Mouse (Mus musculus) stomach, postnatal 0 days (tissue): Measurements from ENCODE around the gene Baz1b. TPM values are rescaled to one million over a fixed set of nuclear protein-coding genes. Genes with fewer than 3 reads are reported as not detected.

Source experiments
- ATAC-seq: fragments of 200-750 bp; cut with Nextera tagmentation; 2 replicates; pipeline ENCODE4 v1.8.0; 2017; ENCODE audit not compliant: low FRiP score, low TSS enrichment
- DNase-seq: peaks from one replicate; pipeline ENCODE4 v3.0.0-alpha.2; 2016; ENCODE audit warnings: low spot score
- H3K27ac ChIP-seq: fragments of 300-500 bp; sonication (generic); replicated peaks from 2 replicates; pipeline ENCODE4 v1.5.1; 2014; ENCODE audit warnings: mild to moderate bottlenecking, control low read depth
- H3K27me3 ChIP-seq: fragments of 300-500 bp; sonication (generic); 2 replicates; pipeline ENCODE4 v1.6.1; 2014; ENCODE audit warnings: low read length; ENCODE audit not compliant: control insufficient read depth, insufficient read depth
- H3K36me3 ChIP-seq: fragments of 300-500 bp; sonication (generic); 2 replicates; pipeline ENCODE4 v1.6.1; 2014; ENCODE audit warnings: low read length, mixed read lengths; ENCODE audit not compliant: control insufficient read depth, insufficient read depth
- H3K4me1 ChIP-seq: fragments of 300-500 bp; sonication (generic); replicated peaks from 2 replicates; pipeline ENCODE4 v1.6.1; 2014; ENCODE audit warnings: antibody characterized with exemption; ENCODE audit not compliant: control insufficient read depth, insufficient read depth
- H3K4me2 ChIP-seq: fragments of 300-500 bp; sonication (generic); replicated peaks from 2 replicates; pipeline ENCODE4 v1.6.1; 2014; ENCODE audit warnings: low read depth, mild to moderate bottlenecking, control low read depth, moderate library complexity
- H3K4me3 ChIP-seq: fragments of 300-500 bp; sonication (generic); 2 replicates; pipeline ENCODE4 v1.5.1; 2014; ENCODE audit warnings: low read depth, low read length, control low read depth
- H3K9ac ChIP-seq: fragments of 300-500 bp; sonication (generic); 2 replicates; pipeline ENCODE4 v1.6.1; 2014; ENCODE audit warnings: mild to moderate bottlenecking, low read length, control low read depth, mixed read lengths
- H3K9me3 ChIP-seq: fragments of 300-500 bp; sonication (generic); 2 replicates; pipeline ENCODE4 v1.6.1; 2016; ENCODE audit warnings: low read length; ENCODE audit not compliant: control insufficient read depth
- CTCF ChIP-seq: IDR thresholded peaks from 2 replicates; pipeline ENCODE4 v1.5.1; 2016; ENCODE audit warnings: antibody characterized with exemption, low read depth, mild to moderate bottlenecking, moderate library complexity
- EP300 ChIP-seq: optimal IDR thresholded peaks from 2 replicates; pipeline ENCODE3; 2016; ENCODE audit warnings: antibody characterized with exemption
- WGBS: fragments of 180-500 bp; shearing (Covaris S2); extraction: QIAGEN DNeasy Blood & Tissue Kit; methylation state at CpG from one replicate; pipeline ENCODE4 v1.1.7; 2014; 5-methylcytosine and 5-hydroxymethylcytosine counted together
- polyA plus RNA-seq: library from polyadenylated mRNA; unstranded; fragments of >200 nt; fragmentation: Nextera tagmentation; extraction: Ambion mirVana; gene quantifications from 2 replicates; pipeline ENCODE4 v1.2.1, GENCODE M21; 2015

Gene Baz1b
- polyA plus RNA-seq, 1 experiment from 2014 or later = 10.2 TPM

GRCm38 (mm10) chr5:135187349-135188213 is 517 bp downstream of the Baz1b start:
- H3K27me3 ChIP-seq = no peaks in the 10 kb centered on the region
- no peak for TF ChIP-seq EP300
- H3K27ac ChIP-seq = peak overlapping the region; percentile 95
- H3K9ac ChIP-seq = peak overlapping the region; percentile 89
- peak overlapping the region; percentile 65 for H3K4me2 ChIP-seq
- H3K4me1 ChIP-seq = peaks cover 3% of the 10 kb centered on the region; the same call in 1 of the 2 replicates
- ATAC-seq (peak; percentile 41), DNase-seq (no peak)
- H3K4me3 ChIP-seq = peak overlapping the region; percentile 92
- H3K36me3 ChIP-seq = no peaks in the 10 kb centered on the region
- WGBS = under 1% methylated on average over 87 of the region's 102 CpGs
- no peaks in the 10 kb centered on the region for H3K9me3 ChIP-seq

GRCm38 (mm10) chr5:135188214-135188554 is 1.1 kb downstream of the Baz1b start:
- no peaks in the 10 kb centered on the region for H3K36me3 ChIP-seq
- ATAC-seq (no peak), DNase-seq (no peak)
- H3K27ac ChIP-seq = peak overlapping the region; percentile 95
- TF ChIP-seq CTCF (no peak), EP300 (no peak)
- H3K4me2 ChIP-seq = peak overlapping the region; percentile 65
- peak overlapping the region; percentile 92 for H3K4me3 ChIP-seq
- H3K27me3 ChIP-seq = no peaks in the 10 kb centered on the region
- H3K9me3 ChIP-seq = no peaks in the 10 kb centered on the region
- peaks cover 3% of the 10 kb centered on the region; the same call in 1 of the 2 replicates for H3K4me1 ChIP-seq
- peak overlapping the region; percentile 89 for H3K9ac ChIP-seq
- 0% methylated on average over 8 of the region's 8 CpGs for WGBS

- no peaks in the 10 kb centered on the region for H3K27me3 ChIP-seq
- H3K36me3 ChIP-seq = no peaks in the 10 kb centered on the region
- H3K4me3 ChIP-seq = peak overlapping the region; percentile 92; the same call in 1 of the 2 replicates
- ATAC-seq (no peak), DNase-seq (no peak)
- no peaks in the 10 kb centered on the region for H3K9me3 ChIP-seq
- peak overlapping the region; percentile 65 for H3K4me2 ChIP-seq
- H3K27ac ChIP-seq = no peak overlapping the region; the same call in 1 of the 2 replicates
- H3K9ac ChIP-seq = peak overlapping the region; percentile 51; the same call in 1 of the 2 replicates
- no peak for TF ChIP-seq CTCF
- no peak for TF ChIP-seq EP300
- H3K4me1 ChIP-seq = peaks cover 3% of the 10 kb centered on the region; the same call in 1 of the 2 replicates
- 21% methylated on average over 2 of the region's 2 CpGs for WGBS
Observed at GRCm38 (mm10) chr5:135189281-135190022, 2.4 kb downstream of the Baz1b start.

- peak; percentile 74 for DNase-seq
- no peaks in the 10 kb centered on the region for H3K9me3 ChIP-seq
- H3K4me2 ChIP-seq = no peak overlapping the region
- H3K27ac ChIP-seq = no peak overlapping the region
- H3K4me1 ChIP-seq = peaks cover 3% of the 10 kb centered on the region; the same call in 1 of the 2 replicates
- ATAC-seq = no peak
- H3K36me3 ChIP-seq = no peaks in the 10 kb centered on the region
- TF ChIP-seq CTCF (peak; percentile 89), EP300 (no peak)
- no peak overlapping the region for H3K9ac ChIP-seq
- no peak overlapping the region for H3K4me3 ChIP-seq
- 26% methylated on average over 2 of the region's 2 CpGs for WGBS
- H3K27me3 ChIP-seq = no peaks in the 10 kb centered on the region
Observed at GRCm38 (mm10) chr5:135191620-135192019, 4.6 kb downstream of the Baz1b start.

- TF ChIP-seq CTCF = no peak
- TF ChIP-seq EP300 = no peak
- 83% methylated on average over 1 of the region's 1 CpGs for WGBS
- Histone ChIP-seq H3K9ac (no peak overlapping the region), H3K4me2 (no peak overlapping the region), H3K9me3 (no peaks in the 10 kb centered on the region), H3K27ac (no peak overlapping the region), H3K27me3 (no peaks in the 10 kb centered on the region), H3K4me1 (peaks cover 3% of the 10 kb centered on the region; the same call in 1 of the 2 replicates), H3K4me3 (no peak overlapping the region), H3K36me3 (no peaks in the 10 kb centered on the region)
- ATAC-seq = no peak
- no peak for DNase-seq
Observed at GRCm38 (mm10) chr5:135192431-135192830, 5.4 kb downstream of the Baz1b start.
